Mouse (Mus musculus): ENCODE measurements around the gene Zfp512b. TPM values are rescaled to one million over a fixed set of nuclear protein-coding genes. Genes with fewer than 3 reads are reported as not detected.

The Zfp512b gene
- polyA plus RNA-seq, 1 experiment from 2014 or later, result 23.4 TPM

DNA sequence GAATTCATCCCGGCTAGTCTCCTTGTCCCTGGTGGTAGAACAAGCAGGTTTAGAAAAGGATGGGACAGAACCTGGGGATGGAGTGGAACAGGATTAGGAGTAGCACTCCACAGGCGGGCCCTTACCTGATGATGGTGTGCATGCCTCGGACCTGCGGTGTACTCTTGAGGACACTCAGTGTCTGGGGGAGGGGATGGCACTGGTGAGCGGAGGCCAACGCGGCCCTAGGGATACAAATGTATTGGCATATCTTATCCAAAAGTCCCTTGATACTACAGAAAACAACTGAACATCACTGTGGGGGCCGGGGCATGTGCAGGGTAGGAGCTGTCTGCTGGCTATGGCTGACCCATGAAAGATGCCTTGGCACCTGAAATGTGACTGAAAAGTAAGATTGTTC, 22.2 kb downstream of the Zfp512b start:
- no peak for ATAC-seq
- peaks cover 54% of the 10 kb centered on the region for H3K4me1 ChIP-seq

GRCm38 (mm10) chr2:181569856-181570255, 22.7 kb downstream of the Zfp512b start:
- Histone ChIP-seq H3K4me1 (peaks cover 54% of the 10 kb centered on the region), H3K9ac (no peak overlapping the region), H3K36me3 (peaks cover 34% of the 10 kb centered on the region), H3K9me3 (replicated peaks) (no peaks in the 10 kb centered on the region), H3K27ac (no peak overlapping the region), H3K4me3 (no peak overlapping the region), H3K4me2 (no peak overlapping the region), H3K27me3 (replicated peaks) (no peaks in the 10 kb centered on the region)
- WGBS (ENCODE audit: insufficient replicate concordance), result 91% methylated on average over 10 of the region's 10 CpGs
- ATAC-seq, result no peak

More for the DNA sequence above, 22.2 kb downstream of the Zfp512b start:
- H3K36me3 ChIP-seq, result peaks cover 34% of the 10 kb centered on the region
- 90% methylated on average over 8 of the region's 8 CpGs for WGBS (ENCODE audit: insufficient replicate concordance)
- no peak overlapping the region for H3K4me3 ChIP-seq
- no peak overlapping the region for H3K27ac ChIP-seq
- H3K27me3 ChIP-seq (replicated peaks), result no peaks in the 10 kb centered on the region
- no peaks in the 10 kb centered on the region for H3K9me3 ChIP-seq (replicated peaks)
- H3K9ac ChIP-seq, result no peak overlapping the region; the same call in 1 of the 2 replicates
- no peak overlapping the region for H3K4me2 ChIP-seq

DNA sequence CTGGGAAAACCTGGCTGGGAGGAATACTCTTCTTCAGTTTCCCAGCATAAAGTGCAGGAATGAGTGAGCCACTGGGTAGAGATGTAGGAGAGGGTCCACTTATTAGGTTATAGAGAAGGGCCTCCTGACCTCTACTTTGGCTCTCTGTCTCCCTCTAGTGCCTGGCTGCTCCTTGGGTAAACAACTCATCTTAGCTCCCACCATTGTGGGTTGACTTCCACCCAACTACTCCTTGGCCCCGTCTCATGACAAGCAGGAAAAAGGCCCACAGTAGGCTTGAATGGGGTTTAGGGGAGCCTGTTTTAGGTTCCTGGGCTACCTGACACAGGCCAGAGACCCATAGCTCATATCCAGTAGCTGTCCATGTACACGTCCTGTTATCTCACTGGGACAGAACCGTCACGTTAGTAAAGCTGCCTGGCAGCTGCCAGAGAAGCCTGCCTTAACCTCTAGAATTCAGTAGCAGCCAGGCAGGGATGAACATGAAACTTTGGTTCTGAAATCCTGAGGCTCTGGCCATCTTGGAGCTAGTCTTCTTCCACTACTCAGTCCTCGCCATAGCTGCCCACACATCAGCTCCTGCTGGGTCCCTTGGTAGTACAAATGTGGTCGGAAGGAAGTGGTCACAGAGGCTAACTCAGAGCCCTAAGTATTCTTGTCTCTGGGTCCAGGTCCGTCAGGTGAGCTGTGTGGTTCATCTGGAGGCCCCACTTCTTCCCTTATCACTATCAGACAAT, 24.2 kb downstream of the Zfp512b start:
- H3K36me3 ChIP-seq, result peaks cover 20% of the 10 kb centered on the region
- peak overlapping the region; percentile 75 for H3K27ac ChIP-seq
- ATAC-seq, result peak; percentile 83
- 25% methylated on average over 7 of the region's 7 CpGs for WGBS (ENCODE audit: insufficient replicate concordance)
- no peaks in the 10 kb centered on the region for H3K27me3 ChIP-seq (replicated peaks)
- no peak overlapping the region for H3K4me3 ChIP-seq
- no peaks in the 10 kb centered on the region for H3K9me3 ChIP-seq (replicated peaks)
- H3K4me2 ChIP-seq, result peak overlapping the region; percentile 45
- peak overlapping the region; percentile 42 for H3K9ac ChIP-seq
- H3K4me1 ChIP-seq, result peaks cover 42% of the 10 kb centered on the region

DNA sequence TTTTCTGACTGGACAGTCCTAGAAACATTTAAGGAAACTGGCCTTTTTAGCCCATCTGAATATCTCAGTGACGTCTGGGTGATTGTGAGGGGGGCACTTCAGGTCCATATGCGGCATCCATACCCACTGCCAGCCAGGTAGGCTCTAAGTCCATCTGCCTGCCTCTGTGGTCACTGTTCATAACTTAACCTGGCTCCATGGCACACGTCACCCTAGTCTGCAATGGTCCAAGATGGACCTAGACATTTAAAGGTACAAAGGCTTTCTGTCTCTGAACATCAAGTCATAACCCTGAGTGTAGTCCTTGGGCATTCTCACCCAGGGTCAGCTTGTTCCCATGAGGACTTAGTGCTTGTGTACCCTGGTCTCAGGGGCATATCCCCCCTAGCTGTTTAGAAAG, 25.3 kb downstream of the Zfp512b start:
- H3K9ac ChIP-seq, result no peak overlapping the region
- ATAC-seq, result no peak
- H3K27ac ChIP-seq, result no peak overlapping the region
- H3K36me3 ChIP-seq, result peaks cover 9% of the 10 kb centered on the region
- H3K4me3 ChIP-seq, result no peak overlapping the region
- H3K27me3 ChIP-seq (replicated peaks), result no peaks in the 10 kb centered on the region
- no peak overlapping the region for H3K4me2 ChIP-seq
- H3K9me3 ChIP-seq (replicated peaks), result no peaks in the 10 kb centered on the region
- peaks cover 41% of the 10 kb centered on the region for H3K4me1 ChIP-seq
- 77% methylated on average over 3 of the region's 3 CpGs for WGBS (ENCODE audit: insufficient replicate concordance)

DNA sequence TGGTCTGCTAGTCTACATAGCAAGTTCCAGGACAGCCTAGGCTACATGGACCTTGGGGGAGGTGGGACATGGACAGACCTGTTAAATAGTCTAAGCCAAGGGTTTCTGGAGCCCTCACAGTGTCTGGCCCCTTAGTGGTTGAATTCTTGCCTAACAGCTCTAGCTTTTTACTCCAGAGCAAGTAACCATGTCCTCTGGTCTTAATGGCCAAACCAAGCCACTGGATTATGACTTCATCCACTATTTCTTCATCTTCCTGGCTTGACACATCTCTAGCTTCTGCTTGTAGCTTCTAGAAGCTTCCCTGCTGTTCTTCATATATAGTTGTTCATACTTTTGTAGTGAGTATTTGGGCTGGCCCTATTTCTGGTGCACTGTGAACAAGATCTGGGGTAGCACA, 38.8 kb downstream of the Zfp512b start:
- H3K9me3 ChIP-seq (replicated peaks), result no peaks in the 10 kb centered on the region

GRCm38 (mm10) chr2:181550233-181550632, 42.4 kb downstream of the Zfp512b start:
- Histone ChIP-seq H3K4me3 (no peak overlapping the region), H3K4me1 (peaks cover 50% of the 10 kb centered on the region), H3K36me3 (peaks cover 88% of the 10 kb centered on the region), H3K27me3 (replicated peaks) (no peaks in the 10 kb centered on the region), H3K9me3 (replicated peaks) (no peaks in the 10 kb centered on the region), H3K27ac (no peak overlapping the region), H3K4me2 (no peak overlapping the region), H3K9ac (no peak overlapping the region)
- WGBS (ENCODE audit: insufficient replicate concordance), result 76% methylated on average over 2 of the region's 2 CpGs
- ATAC-seq, result no peak

More for the DNA sequence above, 38.8 kb downstream of the Zfp512b start:
- H3K36me3 ChIP-seq, result peaks cover 61% of the 10 kb centered on the region
- no peak overlapping the region for H3K27ac ChIP-seq
- H3K4me2 ChIP-seq, result no peak overlapping the region
- H3K27me3 ChIP-seq (replicated peaks), result no peaks in the 10 kb centered on the region
- peaks cover 20% of the 10 kb centered on the region for H3K4me1 ChIP-seq
- H3K9ac ChIP-seq, result no peak overlapping the region
- no peak overlapping the region for H3K4me3 ChIP-seq
- ATAC-seq, result no peak

DNA sequence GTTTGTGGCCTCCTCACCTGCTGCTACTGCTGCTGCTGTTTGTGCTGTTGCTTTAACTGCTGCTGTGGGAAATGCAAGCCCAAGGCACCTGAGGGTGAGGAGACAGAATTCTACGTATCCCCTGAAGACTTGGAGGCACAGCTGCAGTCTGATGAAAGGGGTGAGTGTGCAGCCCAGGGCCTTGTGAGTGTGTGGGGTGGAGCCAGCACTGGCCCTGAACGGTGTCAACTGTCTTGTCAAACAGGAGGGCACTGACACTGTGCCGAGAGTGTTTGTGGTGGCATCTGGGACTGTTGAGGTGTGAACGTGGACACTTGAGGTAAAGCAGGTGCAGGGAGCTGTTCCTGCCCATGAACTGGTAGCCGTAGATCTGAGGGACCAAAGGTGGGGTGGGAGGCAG, 43.9 kb downstream of the Zfp512b start:
- H3K9me3 ChIP-seq (replicated peaks), result no peaks in the 10 kb centered on the region
- no peaks in the 10 kb centered on the region for H3K27me3 ChIP-seq (replicated peaks)
- peaks cover 63% of the 10 kb centered on the region for H3K4me1 ChIP-seq
- no peak overlapping the region for H3K4me3 ChIP-seq
- ATAC-seq, result no peak
- H3K4me2 ChIP-seq, result no peak overlapping the region
- peaks cover 79% of the 10 kb centered on the region for H3K36me3 ChIP-seq
- H3K9ac ChIP-seq, result no peak overlapping the region
- H3K27ac ChIP-seq, result no peak overlapping the region
- WGBS (ENCODE audit: insufficient replicate concordance), result 82% methylated on average over 5 of the region's 5 CpGs

GRCm38 (mm10) chr2:181548227-181548626, 44.4 kb downstream of the Zfp512b start:
- WGBS (ENCODE audit: insufficient replicate concordance), result 50% methylated on average over 1 of the region's 1 CpGs
- Histone ChIP-seq H3K27ac (no peak overlapping the region), H3K36me3 (peaks cover 75% of the 10 kb centered on the region), H3K9me3 (replicated peaks) (no peaks in the 10 kb centered on the region), H3K4me1 (peaks cover 63% of the 10 kb centered on the region), H3K4me2 (no peak overlapping the region), H3K9ac (no peak overlapping the region), H3K27me3 (replicated peaks) (no peaks in the 10 kb centered on the region), H3K4me3 (no peak overlapping the region)
- ATAC-seq, result no peak

- peak overlapping the region; percentile 40 for H3K4me2 ChIP-seq
- peaks cover 61% of the 10 kb centered on the region for H3K36me3 ChIP-seq
- no peak overlapping the region for H3K4me3 ChIP-seq
- H3K27ac ChIP-seq, result peak overlapping the region; percentile 79
- WGBS (ENCODE audit: insufficient replicate concordance), result 48% methylated on average over 7 of the region's 7 CpGs
- H3K9me3 ChIP-seq (replicated peaks), result no peaks in the 10 kb centered on the region
- peaks cover 63% of the 10 kb centered on the region for H3K4me1 ChIP-seq
- peak; percentile 84 for ATAC-seq
- H3K27me3 ChIP-seq (replicated peaks), result no peaks in the 10 kb centered on the region
- 0 out of 2 replicates have a peak overlapping the region, but pooled peaks have one; percentile 18 for H3K9ac ChIP-seq
Observed at GRCm38 (mm10) chr2:181546142-181546541, 46.5 kb downstream of the Zfp512b start.

DNA sequence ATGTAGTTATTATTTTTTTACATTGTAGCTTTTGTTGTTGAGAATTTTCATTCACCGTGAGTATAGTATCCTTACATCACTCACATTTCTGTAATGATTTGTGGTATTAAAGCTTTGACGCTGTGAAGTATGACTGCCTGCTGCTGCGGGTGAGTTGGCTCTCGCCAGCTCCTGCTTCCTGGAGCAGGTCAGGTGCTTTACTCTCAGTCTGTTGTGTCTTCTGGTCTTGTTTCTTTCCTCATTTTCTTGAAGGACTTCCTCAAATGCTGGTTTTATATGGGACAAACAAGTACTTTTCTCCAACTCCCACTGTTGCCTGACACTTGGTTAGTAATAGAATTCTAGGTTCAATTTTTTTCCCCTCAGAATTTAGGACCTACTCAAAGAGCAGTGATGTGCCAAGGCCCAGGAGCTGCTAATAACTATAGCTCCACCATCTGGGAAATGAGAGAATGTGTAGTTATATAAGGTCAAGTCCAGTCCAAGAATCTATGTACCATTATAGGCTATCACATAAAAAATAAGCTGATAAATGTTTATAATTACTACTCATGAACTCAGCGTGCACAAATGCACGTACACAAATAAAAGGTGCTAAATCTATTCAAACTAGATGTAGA, 50.7 kb downstream of the Zfp512b start:
- peaks cover 25% of the 10 kb centered on the region for H3K36me3 ChIP-seq
- no peak overlapping the region for H3K9ac ChIP-seq
- H3K9me3 ChIP-seq (replicated peaks), result no peaks in the 10 kb centered on the region
- peaks cover 43% of the 10 kb centered on the region for H3K4me1 ChIP-seq
- H3K27ac ChIP-seq, result no peak overlapping the region
- no peak for ATAC-seq
- no peak overlapping the region for H3K4me2 ChIP-seq
- WGBS (ENCODE audit: insufficient replicate concordance), result 81% methylated on average over 6 of the region's 6 CpGs
- H3K4me3 ChIP-seq, result no peak overlapping the region
- no peaks in the 10 kb centered on the region for H3K27me3 ChIP-seq (replicated peaks)

DNA sequence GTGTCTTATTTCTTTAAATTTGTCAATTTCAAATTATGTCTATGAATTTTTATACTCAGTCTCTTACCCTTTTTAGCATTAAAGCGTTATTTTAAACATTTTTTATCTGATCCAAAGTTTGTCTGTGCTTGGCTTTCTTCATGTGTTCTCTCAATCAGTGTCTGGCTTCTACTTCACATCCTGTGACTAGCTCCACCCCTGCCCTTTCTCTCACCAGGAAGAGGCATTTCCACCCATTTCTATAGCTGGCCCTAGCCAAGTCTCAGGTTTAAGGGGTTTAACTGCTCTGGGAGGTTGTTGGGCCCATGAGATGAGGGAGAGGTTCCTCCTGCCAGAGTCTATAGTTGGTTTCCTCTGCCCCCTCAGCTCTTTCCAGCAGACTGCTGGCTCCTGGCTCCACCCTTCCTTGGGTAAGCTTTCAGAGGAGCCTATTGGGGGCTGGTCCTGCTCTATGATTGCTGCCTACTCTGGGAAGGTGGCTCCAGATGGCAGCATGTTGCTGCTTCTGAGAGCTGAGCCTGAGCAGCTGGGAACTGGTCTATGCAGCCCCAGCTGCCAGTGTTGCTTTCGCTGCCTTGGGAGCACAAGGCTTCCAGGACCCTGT, 55.1 kb downstream of the Zfp512b start:
- peaks cover 25% of the 10 kb centered on the region for H3K4me1 ChIP-seq
- no peaks in the 10 kb centered on the region for H3K9me3 ChIP-seq (replicated peaks)
- peak overlapping the region; percentile 27 for H3K4me2 ChIP-seq
- H3K9ac ChIP-seq, result 0 out of 2 replicates have a peak overlapping the region, but pooled peaks have one; percentile 2
- peaks cover 22% of the 10 kb centered on the region for H3K36me3 ChIP-seq
- ATAC-seq, result peak; percentile 70
- no peak overlapping the region for H3K4me3 ChIP-seq
- 55% methylated on average over 2 of the region's 2 CpGs for WGBS (ENCODE audit: insufficient replicate concordance)
- H3K27ac ChIP-seq, result peak overlapping the region; percentile 20; the same call in 1 of the 2 replicates
- H3K27me3 ChIP-seq (replicated peaks), result no peaks in the 10 kb centered on the region

- Histone ChIP-seq H3K4me3 (no peak overlapping the region), H3K27me3 (replicated peaks) (no peaks in the 10 kb centered on the region), H3K27ac (no peak overlapping the region), H3K36me3 (peaks cover 30% of the 10 kb centered on the region), H3K9ac (no peak overlapping the region), H3K4me1 (peaks cover 29% of the 10 kb centered on the region), H3K9me3 (replicated peaks) (no peaks in the 10 kb centered on the region), H3K4me2 (no peak overlapping the region)
- peak; percentile 28; the same call in 1 of the 2 replicates for ATAC-seq
- 57% methylated on average over 2 of the region's 2 CpGs for WGBS (ENCODE audit: insufficient replicate concordance)
Observed at GRCm38 (mm10) chr2:181536410-181536809, 56.2 kb downstream of the Zfp512b start.
